Mouse (Mus musculus) midbrain, postnatal 0 days (tissue): ENCODE results near the gene Lrba. TPM values are rescaled to one million over a fixed set of nuclear protein-coding genes. Genes with fewer than 3 reads are reported as not detected.

Source experiments
- ATAC-seq: fragments of 200-750 bp; cut with Nextera tagmentation; 2 replicates; pipeline ENCODE4 v1.8.0; 2017; ENCODE audit warnings: moderate number of reproducible peaks, mild to moderate bottlenecking, moderate TSS enrichment, moderate library complexity; ENCODE audit not compliant: low FRiP score
- DNase-seq: peaks from one replicate; pipeline ENCODE4 v3.0.0-alpha.2; 2015; ENCODE audit warnings: low spot score
- H3K27ac ChIP-seq: fragments of 300-500 bp; sonication (generic); 2 replicates; pipeline ENCODE4 v1.5.1; 2014; ENCODE audit warnings: low read depth, mild to moderate bottlenecking, low read length, mixed read lengths
- H3K27me3 ChIP-seq: fragments of 300-500 bp; sonication (generic); 2 replicates; pipeline ENCODE4 v1.6.1; 2014; ENCODE audit warnings: low read length, control low read depth, mixed read lengths; ENCODE audit not compliant: insufficient read depth
- H3K36me3 ChIP-seq: fragments of 300-500 bp; sonication (generic); 2 replicates; pipeline ENCODE4 v1.6.1; 2014; ENCODE audit warnings: low read length, control low read depth, mixed read lengths; ENCODE audit not compliant: insufficient read depth
- H3K4me1 ChIP-seq: fragments of 300-500 bp; sonication (generic); 2 replicates; pipeline ENCODE4 v1.6.1; 2014; ENCODE audit warnings: mild to moderate bottlenecking, control low read depth, antibody characterized with exemption, low read length, mixed read lengths; ENCODE audit not compliant: insufficient read depth
- H3K4me2 ChIP-seq: fragments of 300-500 bp; sonication (generic); 2 replicates; pipeline ENCODE4 v1.6.1; 2014; ENCODE audit warnings: low read depth, mild to moderate bottlenecking, low read length, mixed read lengths; ENCODE audit not compliant: poor library complexity, severe bottlenecking
- H3K4me3 ChIP-seq: fragments of 300-500 bp; sonication (generic); 2 replicates; pipeline ENCODE4 v1.5.1; 2014; ENCODE audit warnings: low read depth, mild to moderate bottlenecking, low read length, moderate library complexity
- H3K9ac ChIP-seq: fragments of 300-500 bp; sonication (generic); replicated peaks from 2 replicates; pipeline ENCODE4 v1.6.1; 2014; ENCODE audit warnings: mild to moderate bottlenecking, low read length, moderate library complexity, mixed read lengths; ENCODE audit not compliant: poor library complexity, severe bottlenecking
- H3K9me3 ChIP-seq: fragments of 300-500 bp; sonication (generic); 2 replicates; pipeline ENCODE4 v1.6.1; 2016; ENCODE audit warnings: low read length, control low read depth
- CTCF ChIP-seq: IDR thresholded peaks from 2 replicates; pipeline ENCODE4 v1.5.1; 2016; ENCODE audit warnings: antibody characterized with exemption, mild to moderate bottlenecking
- WGBS: fragments of 180-500 bp; shearing (Covaris S2); extraction: QIAGEN DNeasy Blood & Tissue Kit; methylation state at CpG from one replicate; pipeline ENCODE4 v1.1.7; 2014; 5-methylcytosine and 5-hydroxymethylcytosine counted together
- polyA plus RNA-seq: library from polyadenylated mRNA; unstranded; fragments of >200 nt; fragmentation: Nextera tagmentation; extraction: Ambion mirVana; gene quantifications from 2 replicates; pipeline ENCODE4 v1.2.1, GENCODE M21; 2015
- total RNA-seq: library from RNA; depleted of rRNA; stranded (reverse); fragments of >200 nt; gene quantifications from 2 replicates; pipeline ENCODE4 v1.2.3, GENCODE M21; 2014; rRNA removed

Gene Lrba
- total RNA-seq (24.3 and 28.0 TPM in 2 replicates), polyA plus RNA-seq (3.0 and 3.1 TPM in 2 replicates)

DNA sequence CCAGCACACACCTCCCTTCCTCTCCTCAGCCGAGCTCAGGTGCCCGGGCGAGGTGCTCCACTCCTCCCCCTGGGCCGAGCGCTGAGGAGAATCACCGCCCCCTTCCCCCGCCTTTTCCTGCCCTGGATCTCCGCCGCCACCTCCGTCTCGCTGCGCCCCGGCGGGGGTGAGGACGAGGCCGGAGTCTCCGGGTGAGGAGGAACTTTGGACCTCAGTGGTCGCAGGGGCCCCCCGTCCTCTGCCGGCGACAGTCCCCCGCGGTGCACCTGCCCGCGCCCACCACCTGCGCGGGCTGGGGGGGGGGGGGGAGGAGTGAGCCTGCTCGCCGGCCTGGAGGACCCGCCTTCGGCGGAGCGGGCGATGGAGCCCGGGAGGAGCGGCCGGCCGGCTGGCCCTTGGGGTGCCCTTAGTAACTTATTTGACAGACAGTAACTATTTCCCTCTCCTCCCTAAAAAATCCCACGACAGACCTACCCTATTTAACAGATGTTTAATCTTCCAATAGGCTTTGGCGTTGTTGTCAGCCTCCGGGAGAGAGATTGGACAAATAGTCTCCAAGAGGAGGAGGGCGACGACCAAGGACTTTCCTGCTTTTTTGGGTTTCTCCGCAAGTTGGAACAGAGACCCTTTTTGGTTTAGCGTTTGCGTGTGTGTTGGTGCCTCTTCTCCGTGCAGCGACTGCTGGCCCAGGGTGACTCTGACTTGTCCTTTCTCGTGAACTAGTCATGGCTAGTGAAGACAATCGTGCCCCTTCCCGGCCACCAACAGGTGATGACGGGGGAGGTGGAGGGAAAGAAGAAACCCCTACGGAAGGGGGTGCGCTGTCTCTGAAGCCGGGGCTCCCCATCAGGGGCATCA, at the start of gene Lrba:
Gene Lrba, plus strand, starts transcription at position 117 of the 858 bp plus-strand sequence.
- no peak for TF ChIP-seq CTCF
- Histone ChIP-seq H3K36me3 (no peaks in the 10 kb centered on the region), H3K4me2 (peak within 1 kb of the TSS; percentile 68), H3K4me3 (peak within 1 kb of the TSS; percentile 97), H3K4me1 (0 out of 2 replicates have a peak, but pooled peaks cover 5% of the 10 kb centered on the region), H3K27ac (peak within 1 kb of the TSS; percentile 90), H3K27me3 (no peaks in the 10 kb centered on the region), H3K9me3 (no peaks in the 10 kb centered on the region), H3K9ac (peak within 1 kb of the TSS; percentile 81)
- under 1% methylated on average over 45 of the region's 55 CpGs for WGBS
- ATAC-seq (peak; percentile 82), DNase-seq (peak; percentile 71)

DNA sequence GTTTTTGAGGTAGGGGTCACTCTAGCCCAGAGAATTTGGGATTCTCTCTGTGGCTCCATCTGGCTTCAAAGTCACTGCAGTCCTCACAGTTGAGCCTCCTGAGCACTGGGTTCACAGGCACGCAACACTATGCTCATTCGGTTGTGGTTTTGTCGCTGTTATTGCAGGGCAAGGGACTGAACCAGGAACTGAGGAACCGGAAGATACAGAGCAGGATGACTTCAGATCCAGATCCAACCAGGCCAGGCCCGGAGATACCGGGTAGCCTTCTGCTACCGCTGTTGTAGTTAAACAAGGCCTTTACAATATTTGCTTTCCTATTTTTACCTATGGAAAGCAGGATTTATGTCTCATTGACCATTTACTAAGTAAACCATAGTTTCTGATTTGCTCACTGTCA, 44.8 kb upstream of the Lrba start:
- ATAC-seq (no peak), DNase-seq (no peak)
- no peak overlapping the region for H3K4me2 ChIP-seq
- H3K9me3 ChIP-seq, result no peaks in the 10 kb centered on the region
- no peaks in the 10 kb centered on the region for H3K36me3 ChIP-seq
- no peak overlapping the region for H3K9ac ChIP-seq
- TF ChIP-seq CTCF, result no peak
- 91% methylated on average over 7 of the region's 7 CpGs for WGBS
- H3K27ac ChIP-seq, result no peak overlapping the region
- H3K27me3 ChIP-seq, result no peaks in the 10 kb centered on the region
- H3K4me3 ChIP-seq, result no peak overlapping the region
- no peaks in the 10 kb centered on the region for H3K4me1 ChIP-seq

DNA sequence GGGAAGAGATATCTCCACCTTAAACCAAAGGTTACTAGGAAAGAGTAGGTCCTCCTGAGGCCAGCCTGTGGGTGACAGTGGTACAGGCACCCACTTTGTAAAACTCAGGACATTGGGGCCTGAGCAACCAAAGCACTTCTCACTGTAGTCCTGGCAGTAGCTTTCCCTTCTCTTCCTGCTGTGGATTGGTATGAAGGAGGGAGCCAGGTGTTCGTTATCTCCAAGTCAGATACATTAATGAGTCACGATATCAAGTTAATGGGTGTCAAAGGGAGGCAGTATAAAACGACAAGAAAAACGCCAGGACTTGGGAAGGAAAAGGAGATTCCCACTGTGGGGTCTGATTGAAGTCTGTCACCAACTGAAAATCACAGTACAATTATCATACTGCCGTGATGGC, 43.4 kb upstream of the Lrba start:
- Histone ChIP-seq H3K36me3 (no peaks in the 10 kb centered on the region), H3K27ac (no peak overlapping the region), H3K9me3 (no peaks in the 10 kb centered on the region), H3K4me3 (no peak overlapping the region), H3K4me1 (no peaks in the 10 kb centered on the region), H3K9ac (no peak overlapping the region), H3K4me2 (no peak overlapping the region), H3K27me3 (no peaks in the 10 kb centered on the region)
- 68% methylated on average over 5 of the region's 5 CpGs for WGBS
- DNase-seq (no peak), ATAC-seq (no peak)
- TF ChIP-seq CTCF, result no peak

DNA sequence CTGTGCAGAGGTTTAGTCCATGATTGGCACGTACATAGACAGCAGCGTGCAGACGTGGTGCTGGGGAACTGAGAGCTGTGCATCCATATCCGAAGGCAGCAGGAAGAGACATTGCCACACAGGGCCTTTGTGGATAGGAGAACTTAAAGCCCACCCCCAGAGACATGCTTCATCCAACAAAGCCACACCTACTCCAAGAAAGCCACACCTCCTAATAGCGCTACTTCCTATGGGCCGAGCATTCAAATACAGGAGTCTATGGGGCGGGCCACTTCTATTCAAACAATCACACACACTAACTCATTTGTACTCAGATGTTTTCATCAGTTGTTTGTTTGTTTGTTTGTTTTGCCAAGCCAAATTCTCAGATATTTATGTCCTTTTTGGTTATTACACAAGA, 39.9 kb upstream of the Lrba start:
- Histone ChIP-seq H3K9ac (no peak overlapping the region), H3K27me3 (no peaks in the 10 kb centered on the region), H3K4me2 (no peak overlapping the region), H3K36me3 (no peaks in the 10 kb centered on the region), H3K4me1 (no peaks in the 10 kb centered on the region), H3K9me3 (no peaks in the 10 kb centered on the region), H3K4me3 (no peak overlapping the region), H3K27ac (no peak overlapping the region)
- ATAC-seq (no peak), DNase-seq (no peak)
- 82% methylated on average over 7 of the region's 7 CpGs for WGBS
- no peak for TF ChIP-seq CTCF

DNA sequence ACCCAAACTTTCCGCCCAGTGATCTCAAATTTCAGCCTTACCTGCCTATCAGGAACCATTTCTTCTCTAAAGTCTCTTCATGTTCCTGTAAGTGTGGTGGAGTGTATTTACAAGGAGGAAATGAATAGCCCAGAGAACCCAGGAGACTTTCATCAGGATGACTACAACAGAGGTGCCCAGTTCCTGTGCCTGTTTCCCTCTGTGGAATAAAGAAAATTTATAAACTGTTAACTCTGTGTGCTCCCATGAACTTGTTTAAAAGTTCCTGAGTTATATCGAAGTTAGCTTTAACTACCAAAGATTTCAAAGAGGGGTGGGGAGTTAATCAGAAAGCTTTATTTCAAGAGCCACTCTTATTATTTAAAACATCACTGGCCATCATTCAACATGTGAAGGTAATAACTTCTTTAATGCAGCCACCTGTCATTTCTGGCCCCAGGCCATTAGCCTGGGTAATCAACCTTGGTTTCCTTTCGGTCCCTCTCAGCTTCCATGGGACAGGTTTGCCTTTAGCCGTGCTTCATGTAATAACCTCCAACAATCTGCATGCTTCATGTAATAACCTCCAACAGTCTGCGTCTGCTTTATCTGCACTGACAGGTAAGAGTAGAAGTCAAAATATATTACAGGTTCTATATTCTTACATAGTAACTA, 36.6 kb upstream of the Lrba start:
- H3K27me3 ChIP-seq, result no peaks in the 10 kb centered on the region
- no peaks in the 10 kb centered on the region for H3K36me3 ChIP-seq
- H3K4me1 ChIP-seq, result no peaks in the 10 kb centered on the region
- no peak overlapping the region for H3K9ac ChIP-seq
- WGBS, result 72% methylated on average over 5 of the region's 5 CpGs
- TF ChIP-seq CTCF, result no peak
- H3K27ac ChIP-seq, result no peak overlapping the region
- DNase-seq (no peak), ATAC-seq (no peak)
- no peak overlapping the region for H3K4me3 ChIP-seq
- no peak overlapping the region for H3K4me2 ChIP-seq
- H3K9me3 ChIP-seq, result no peaks in the 10 kb centered on the region

DNA sequence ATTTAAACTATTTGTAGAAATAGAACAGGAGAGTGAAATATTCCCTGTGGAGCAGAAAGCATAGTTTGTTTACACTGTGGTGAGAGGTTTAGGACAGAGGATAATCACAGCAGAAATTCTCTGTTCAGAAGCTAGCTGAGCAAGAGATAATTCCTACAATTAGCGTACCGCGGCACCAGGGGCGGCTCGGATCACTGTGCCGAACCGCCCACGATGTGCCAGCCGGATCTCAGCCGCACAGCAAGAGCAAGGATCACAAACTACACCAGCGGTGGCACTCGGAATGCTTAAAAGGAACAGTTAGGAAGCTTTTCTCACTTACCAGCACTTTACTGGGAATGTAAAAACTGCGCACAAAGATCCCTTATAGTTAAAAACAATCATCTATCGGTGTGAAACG, 28.5 kb upstream of the Lrba start:
- Histone ChIP-seq H3K9me3 (no peaks in the 10 kb centered on the region), H3K4me2 (no peak overlapping the region), H3K4me3 (no peak overlapping the region), H3K4me1 (no peaks in the 10 kb centered on the region), H3K27ac (no peak overlapping the region), H3K36me3 (no peaks in the 10 kb centered on the region), H3K27me3 (no peaks in the 10 kb centered on the region), H3K9ac (no peak overlapping the region)
- no peak for TF ChIP-seq CTCF
- no peak for DNase-seq
- 41% methylated on average over 15 of the region's 15 CpGs for WGBS
- no peak for ATAC-seq
